Mouse (Mus musculus) stomach, embryonic 16.5 days (tissue): ENCODE results near the gene 4931414P19Rik. TPM values are rescaled to one million over a fixed set of nuclear protein-coding genes. Genes with fewer than 3 reads are reported as not detected.

Experiments
- ATAC-seq: fragments of 200-750 bp; cut with Nextera tagmentation; 2 replicates; pipeline ENCODE4 v1.8.0; 2017; ENCODE audit warnings: moderate number of reproducible peaks, moderate TSS enrichment; ENCODE audit not compliant: insufficient read depth, low FRiP score
- H3K27ac ChIP-seq: fragments of 300-500 bp; sonication (generic); 2 replicates; pipeline ENCODE4 v1.5.1; 2014; ENCODE audit warnings: low read length
- H3K27me3 ChIP-seq: fragments of 300-500 bp; sonication (generic); 2 replicates; pipeline ENCODE4 v1.6.1; 2014; ENCODE audit warnings: low read length, control low read depth, mixed read lengths; ENCODE audit not compliant: control insufficient read depth, insufficient read depth
- H3K36me3 ChIP-seq: fragments of 300-500 bp; sonication (generic); 2 replicates; pipeline ENCODE4 v1.6.1; 2014; ENCODE audit warnings: low read length; ENCODE audit not compliant: control insufficient read depth, insufficient read depth
- H3K4me1 ChIP-seq: fragments of 300-500 bp; sonication (generic); 2 replicates; pipeline ENCODE4 v1.6.1; 2014; ENCODE audit warnings: low read length, control low read depth, mixed read lengths; ENCODE audit not compliant: control insufficient read depth, insufficient read depth
- H3K4me2 ChIP-seq: fragments of 300-500 bp; sonication (generic); 2 replicates; pipeline ENCODE4 v1.6.1; 2014; ENCODE audit warnings: low read depth, low read length, mixed read lengths
- H3K4me3 ChIP-seq: fragments of 300-500 bp; sonication (generic); replicated peaks from 2 replicates; pipeline ENCODE4 v1.5.1; 2014; ENCODE audit warnings: mild to moderate bottlenecking, low read length
- H3K9ac ChIP-seq: fragments of 300-500 bp; sonication (generic); 2 replicates; pipeline ENCODE4 v1.6.1; 2014; ENCODE audit warnings: low read length
- H3K9me3 ChIP-seq: fragments of 300-500 bp; sonication (generic); replicated peaks from 2 replicates; pipeline ENCODE4 v1.6.1; 2016; ENCODE audit warnings: low read length, control low read depth; ENCODE audit not compliant: control insufficient read depth
- WGBS: fragments of 180-500 bp; shearing (Covaris S2); extraction: QIAGEN DNeasy Blood & Tissue Kit; methylation state at CpG from one replicate; pipeline ENCODE4 v1.1.7; 2014; 5-methylcytosine and 5-hydroxymethylcytosine counted together
- polyA plus RNA-seq: library from polyadenylated mRNA; unstranded; fragments of >200 nt; fragmentation: Nextera tagmentation; extraction: Ambion mirVana; gene quantifications from 2 replicates; pipeline ENCODE4 v1.2.1, GENCODE M21; 2015

4931414P19Rik gene
- polyA plus RNA-seq, 1 experiment from 2014 or later = 8.2 TPM

- Histone ChIP-seq H3K9ac (peak overlapping the region; percentile 85), H3K4me2 (peak overlapping the region; percentile 46), H3K4me1 (peaks cover 12% of the 10 kb centered on the region), H3K4me3 (peak overlapping the region; percentile 66), H3K36me3 (no peaks in the 10 kb centered on the region), H3K27ac (peak overlapping the region; percentile 94), H3K27me3 (no peaks in the 10 kb centered on the region), H3K9me3 (no peaks in the 10 kb centered on the region)
- WGBS = 43% methylated on average over 4 of the region's 4 CpGs
- ATAC-seq = no peak
Measured at GRCm38 (mm10) chr14:54602613-54603012, 3.2 kb downstream of the 4931414P19Rik start.

GRCm38 (mm10) chr14:54601601-54602000 lies 4.2 kb downstream of the 4931414P19Rik start:
- Histone ChIP-seq H3K4me3 (no peak overlapping the region), H3K9me3 (no peaks in the 10 kb centered on the region), H3K27me3 (no peaks in the 10 kb centered on the region), H3K36me3 (no peaks in the 10 kb centered on the region), H3K27ac (no peak overlapping the region), H3K9ac (no peak overlapping the region), H3K4me1 (peaks cover 12% of the 10 kb centered on the region), H3K4me2 (no peak overlapping the region)
- WGBS = 52% methylated on average over 2 of the region's 2 CpGs
- ATAC-seq = no peak

DNA sequence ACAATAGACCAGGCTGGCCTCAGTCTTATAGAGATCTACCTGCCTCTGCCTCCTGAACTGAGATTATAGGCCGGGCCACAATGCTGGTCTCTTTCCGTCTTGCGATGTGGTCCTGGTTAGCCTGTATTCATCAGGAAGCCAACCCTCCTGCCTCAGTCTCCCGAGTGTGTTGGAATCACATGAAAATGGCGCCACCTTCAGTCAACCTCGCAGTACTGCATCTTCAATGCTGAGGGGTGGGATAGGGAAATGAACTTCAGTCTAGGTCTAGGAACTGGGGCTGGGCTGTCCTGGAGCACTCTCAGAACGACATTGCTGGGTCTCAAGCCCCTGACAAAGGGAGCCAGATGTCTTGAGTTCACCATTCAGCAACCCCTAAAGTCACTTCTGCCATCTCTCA lies 8.7 kb downstream of the 4931414P19Rik start:
- 75% methylated on average over 7 of the region's 7 CpGs for WGBS

DNA sequence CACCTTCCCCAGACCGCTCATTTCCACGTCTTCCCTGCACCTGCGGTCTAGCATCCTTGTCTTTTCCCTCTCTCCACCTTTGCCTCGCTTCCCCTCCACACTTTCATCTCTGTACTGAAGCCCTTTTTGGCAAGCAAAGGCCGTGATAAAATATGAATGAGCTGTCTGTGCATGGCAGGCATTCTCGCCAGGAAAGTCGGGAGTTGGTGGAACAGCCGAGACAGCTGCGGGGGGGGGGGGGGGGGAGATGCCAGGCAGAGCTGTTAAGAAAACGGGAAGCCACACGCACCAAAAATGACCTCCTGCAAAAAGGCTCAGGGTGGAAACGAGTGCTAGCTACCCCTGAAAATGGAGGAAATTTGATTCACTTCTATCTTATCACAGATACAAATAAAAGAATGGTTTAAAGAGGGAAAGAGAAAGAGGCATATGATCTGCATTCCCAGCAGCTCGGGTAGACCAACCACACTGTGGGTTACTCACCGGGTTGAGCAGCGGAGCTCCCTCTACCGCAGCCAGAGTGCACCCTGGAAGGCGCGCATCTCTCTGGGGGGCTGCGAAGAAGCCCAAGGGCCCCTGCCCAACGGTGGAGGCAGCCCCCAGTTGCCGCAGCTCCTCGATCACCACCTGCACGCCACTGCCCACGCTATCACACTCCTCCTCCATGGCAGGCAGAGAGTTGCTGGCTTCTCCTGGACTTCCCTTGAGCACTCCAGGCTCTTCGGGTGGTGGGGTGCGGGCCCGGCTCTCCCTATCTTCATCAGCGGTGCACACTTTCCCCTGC lies 11.0 kb downstream of the 4931414P19Rik start:
- Histone ChIP-seq H3K27ac (no peak overlapping the region), H3K4me2 (no peak overlapping the region), H3K27me3 (no peaks in the 10 kb centered on the region), H3K4me1 (no peaks in the 10 kb centered on the region), H3K9me3 (0 out of 2 replicates have a peak, but pooled peaks cover 4% of the 10 kb centered on the region), H3K4me3 (no peak overlapping the region), H3K9ac (no peak overlapping the region), H3K36me3 (no peaks in the 10 kb centered on the region; the same call in 1 of the 2 replicates)
- no peak for ATAC-seq
- 69% methylated on average over 28 of the region's 28 CpGs for WGBS

More for the DNA sequence above, 8.7 kb downstream of the 4931414P19Rik start:
- Histone ChIP-seq H3K4me1 (no peaks in the 10 kb centered on the region), H3K4me2 (no peak overlapping the region), H3K27me3 (no peaks in the 10 kb centered on the region), H3K27ac (no peak overlapping the region), H3K36me3 (no peaks in the 10 kb centered on the region; the same call in 1 of the 2 replicates), H3K9me3 (0 out of 2 replicates have a peak, but pooled peaks cover 4% of the 10 kb centered on the region), H3K9ac (no peak overlapping the region), H3K4me3 (no peak overlapping the region)
- ATAC-seq = no peak

GRCm38 (mm10) chr14:54594055-54594454 lies 11.7 kb downstream of the 4931414P19Rik start:
- no peak overlapping the region for H3K4me3 ChIP-seq

GRCm38 (mm10) chr14:54592319-54592934 lies 13.4 kb downstream of the 4931414P19Rik start:
- WGBS = 53% methylated on average over 10 of the region's 10 CpGs
- H3K27ac ChIP-seq = 0 out of 2 replicates have a peak overlapping the region, but pooled peaks have one; percentile 29
- H3K9me3 ChIP-seq = 0 out of 2 replicates have a peak, but pooled peaks cover 4% of the 10 kb centered on the region
- H3K4me1 ChIP-seq = no peaks in the 10 kb centered on the region
- H3K4me3 ChIP-seq = no peak overlapping the region
- no peaks in the 10 kb centered on the region for H3K27me3 ChIP-seq
- no peaks in the 10 kb centered on the region; the same call in 1 of the 2 replicates for H3K36me3 ChIP-seq
- no peak overlapping the region for H3K4me2 ChIP-seq
- no peak; the same call in 1 of the 2 replicates for ATAC-seq
- no peak overlapping the region for H3K9ac ChIP-seq

More at GRCm38 (mm10) chr14:54594055-54594454, 11.7 kb downstream of the 4931414P19Rik start:
- Histone ChIP-seq H3K4me1 (no peaks in the 10 kb centered on the region), H3K9ac (no peak overlapping the region), H3K9me3 (0 out of 2 replicates have a peak, but pooled peaks cover 4% of the 10 kb centered on the region), H3K27ac (no peak overlapping the region), H3K27me3 (no peaks in the 10 kb centered on the region), H3K36me3 (no peaks in the 10 kb centered on the region; the same call in 1 of the 2 replicates), H3K4me2 (no peak overlapping the region)
- no peak for ATAC-seq
- WGBS = 90% methylated on average over 3 of the region's 3 CpGs

- H3K4me2 ChIP-seq = no peak overlapping the region
- no peak overlapping the region for H3K27ac ChIP-seq
- no peaks in the 10 kb centered on the region for H3K4me1 ChIP-seq
- 0 out of 2 replicates have a peak, but pooled peaks cover 4% of the 10 kb centered on the region for H3K9me3 ChIP-seq
- no peak overlapping the region for H3K4me3 ChIP-seq
- H3K27me3 ChIP-seq = no peaks in the 10 kb centered on the region
- no peak for ATAC-seq
- no peak overlapping the region for H3K9ac ChIP-seq
- 92% methylated on average over 16 of the region's 16 CpGs for WGBS
- no peaks in the 10 kb centered on the region; the same call in 1 of the 2 replicates for H3K36me3 ChIP-seq
Measured at GRCm38 (mm10) chr14:54591056-54591455, 14.7 kb downstream of the 4931414P19Rik start.

DNA sequence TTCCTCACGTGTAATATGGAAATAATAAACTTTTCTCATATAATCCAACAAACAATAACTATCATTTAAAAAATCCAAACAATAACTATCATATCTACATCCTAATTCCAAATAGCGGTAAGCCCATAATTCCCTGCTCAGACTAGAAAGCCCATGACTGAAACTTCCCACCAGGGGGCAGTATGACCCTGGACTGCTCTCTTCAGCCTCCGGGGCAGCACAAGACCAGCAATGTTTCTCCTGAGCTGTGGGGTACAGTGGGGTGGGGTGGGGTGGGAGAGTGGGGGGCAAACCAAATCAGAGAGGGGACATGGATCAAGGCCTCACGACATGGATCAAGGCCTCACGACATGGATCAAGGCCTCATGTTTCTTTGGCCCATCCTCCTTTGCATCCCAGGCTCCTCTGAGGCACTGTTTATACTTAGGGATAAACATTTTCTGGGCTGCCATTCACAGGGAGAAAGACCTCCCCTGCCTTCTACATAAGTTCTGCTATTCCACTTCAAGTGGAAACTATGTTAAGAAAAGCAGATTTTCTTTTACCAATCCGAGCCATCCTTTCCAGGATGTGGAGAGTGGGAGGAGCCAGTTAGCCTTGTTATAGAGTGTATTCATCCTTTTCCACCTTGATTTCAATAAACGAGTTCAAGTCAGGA lies 22.0 kb downstream of the 4931414P19Rik start:
- ATAC-seq = peak; percentile 77
- Histone ChIP-seq H3K4me1 (no peaks in the 10 kb centered on the region), H3K27me3 (no peaks in the 10 kb centered on the region), H3K4me2 (peak overlapping the region; percentile 22), H3K4me3 (no peak overlapping the region), H3K36me3 (no peaks in the 10 kb centered on the region), H3K27ac (peak overlapping the region; percentile 69; the same call in 1 of the 2 replicates), H3K9me3 (no peaks in the 10 kb centered on the region), H3K9ac (peak overlapping the region; percentile 31; the same call in 1 of the 2 replicates)
- 32% methylated on average over 7 of the region's 7 CpGs for WGBS
